Mouse (Mus musculus): ENCODE data around the gene Zfp110. TPM values are rescaled to one million over a fixed set of nuclear protein-coding genes. Genes with fewer than 3 reads are reported as not detected.
"Not testable (repeated sequence)": the region's sequence is repeated elsewhere in the genome, so short reads cannot be mapped to it uniquely, and the experiment has no call there.

Gene Zfp110
- polyA plus RNA-seq (2015; fragmentation: Nextera tagmentation; extraction: Ambion mirVana) = 36.0 and 38.7 TPM in 2 replicates

DNA sequence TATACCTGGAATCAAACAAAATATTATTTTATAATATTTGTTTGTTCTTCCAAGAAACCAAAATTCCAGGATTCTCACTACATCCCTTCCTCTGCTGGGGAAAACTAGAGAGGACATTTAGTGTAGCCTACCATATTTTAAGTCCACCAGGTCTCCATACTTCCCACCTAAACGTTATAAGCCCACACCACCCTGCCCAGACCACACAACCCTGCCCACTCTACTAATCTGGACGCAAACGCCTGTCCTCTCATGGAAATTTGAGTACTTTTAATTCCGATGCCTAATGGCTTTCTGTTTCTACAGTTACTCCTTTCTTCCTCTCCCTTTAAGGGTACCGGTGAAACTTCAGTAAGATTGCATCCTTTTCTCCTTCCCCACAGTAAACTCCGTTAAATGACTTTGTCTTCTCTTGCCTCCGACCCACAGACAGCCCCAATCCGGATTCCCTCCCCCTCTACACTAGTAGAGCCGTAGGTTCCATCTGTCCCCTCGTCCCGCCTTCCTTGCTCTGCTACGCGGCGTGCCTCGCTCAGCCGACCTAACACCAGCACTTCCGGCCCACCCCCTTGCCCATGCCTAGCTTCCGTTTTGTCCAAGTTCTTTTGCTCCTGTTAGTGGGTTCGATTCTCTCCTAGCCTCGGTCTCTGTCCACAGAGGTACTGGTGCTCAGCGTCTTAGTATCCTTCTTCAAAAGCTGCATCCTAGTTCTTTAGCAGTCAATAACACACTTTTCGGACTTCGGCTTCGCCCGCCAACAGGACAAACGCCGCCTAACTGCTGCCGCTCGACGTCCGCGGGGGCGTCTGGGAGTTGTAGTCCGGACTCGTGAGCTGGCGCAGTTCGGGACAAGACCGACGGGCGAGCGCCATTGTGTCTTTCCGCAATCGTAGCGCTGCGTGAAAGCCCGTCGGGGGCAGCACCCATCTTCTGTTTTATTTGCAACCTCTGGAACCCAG lies at the start of gene Zfp110:
Gene Zfp110, plus strand, starts transcription at position 600 of the 959 bp plus-strand sequence.
- H3K4me1 ChIP-seq (ENCODE audit: control insufficient read depth, insufficient read depth, low read length) = no peaks in the 10 kb centered on the region
- peak within 1 kb of the TSS; percentile 70 for H3K4me2 ChIP-seq (ENCODE audit: low read depth, low read length)
- 2% methylated on average over 47 of the region's 47 CpGs for WGBS
- H3K4me3 ChIP-seq (replicated peaks; ENCODE audit: low read length) = peak within 1 kb of the TSS; percentile 75
- ATAC-seq (ENCODE audit: insufficient read depth, low FRiP score) = peak; percentile 99
- no peaks in the 10 kb centered on the region for H3K27me3 ChIP-seq (ENCODE audit: control insufficient read depth, insufficient read depth, low read length)
- peaks cover 32% of the 10 kb centered on the region for H3K9me3 ChIP-seq (replicated peaks; ENCODE audit: control insufficient read depth, low read length)
- H3K36me3 ChIP-seq (ENCODE audit: control insufficient read depth, insufficient read depth, low read length) = peaks cover 34% of the 10 kb centered on the region
- peak within 1 kb of the TSS; percentile 82 for H3K9ac ChIP-seq (ENCODE audit: low read length)
- H3K27ac ChIP-seq (ENCODE audit: low read length) = peak within 1 kb of the TSS; percentile 83

GRCm38 (mm10) chr7:12787333-12787732 lies 47.2 kb upstream of the Zfp110 start:
- Histone ChIP-seq H3K4me2 (ENCODE audit: low read depth, low read length) (no peak overlapping the region), H3K36me3 (ENCODE audit: control insufficient read depth, insufficient read depth, low read length) (no peaks in the 10 kb centered on the region), H3K4me1 (ENCODE audit: control insufficient read depth, insufficient read depth, low read length) (no peaks in the 10 kb centered on the region), H3K27me3 (ENCODE audit: control insufficient read depth, insufficient read depth, low read length) (no peaks in the 10 kb centered on the region), H3K9me3 (replicated peaks; ENCODE audit: control insufficient read depth, low read length) (no peaks in the 10 kb centered on the region), H3K27ac (ENCODE audit: low read length) (no peak overlapping the region), H3K4me3 (replicated peaks; ENCODE audit: low read length) (no peak overlapping the region), H3K9ac (ENCODE audit: low read length) (no peak overlapping the region)
- 69% methylated on average over 6 of the region's 6 CpGs for WGBS
- no peak for ATAC-seq (ENCODE audit: insufficient read depth, low FRiP score)

GRCm38 (mm10) chr7:12788025-12788424 lies 46.5 kb upstream of the Zfp110 start:
- no peaks in the 10 kb centered on the region for H3K9me3 ChIP-seq (replicated peaks; ENCODE audit: control insufficient read depth, low read length)
- no peaks in the 10 kb centered on the region for H3K4me1 ChIP-seq (ENCODE audit: control insufficient read depth, insufficient read depth, low read length)
- H3K4me3 ChIP-seq (replicated peaks; ENCODE audit: low read length) = no peak overlapping the region
- no peaks in the 10 kb centered on the region for H3K36me3 ChIP-seq (ENCODE audit: control insufficient read depth, insufficient read depth, low read length)
- no peak overlapping the region for H3K9ac ChIP-seq (ENCODE audit: low read length)
- ATAC-seq (ENCODE audit: insufficient read depth, low FRiP score) = no peak
- H3K4me2 ChIP-seq (ENCODE audit: low read depth, low read length) = no peak overlapping the region
- WGBS = 31% methylated on average over 5 of the region's 5 CpGs
- no peak overlapping the region for H3K27ac ChIP-seq (ENCODE audit: low read length)
- no peaks in the 10 kb centered on the region for H3K27me3 ChIP-seq (ENCODE audit: control insufficient read depth, insufficient read depth, low read length)

GRCm38 (mm10) chr7:12792624-12793023 lies 41.9 kb upstream of the Zfp110 start:
- H3K4me2 ChIP-seq (ENCODE audit: low read depth, low read length); H3K27me3 ChIP-seq (ENCODE audit: control insufficient read depth, insufficient read depth, low read length); H3K27ac ChIP-seq (ENCODE audit: low read length); H3K4me3 ChIP-seq (replicated peaks; ENCODE audit: low read length); H3K36me3 ChIP-seq (ENCODE audit: control insufficient read depth, insufficient read depth, low read length); H3K4me1 ChIP-seq (ENCODE audit: control insufficient read depth, insufficient read depth, low read length); H3K9ac ChIP-seq (ENCODE audit: low read length); H3K9me3 ChIP-seq (replicated peaks; ENCODE audit: control insufficient read depth, low read length); ATAC-seq (ENCODE audit: insufficient read depth, low FRiP score): not testable (repeated sequence)
- 80% methylated on average over 11 of the region's 11 CpGs for WGBS

DNA sequence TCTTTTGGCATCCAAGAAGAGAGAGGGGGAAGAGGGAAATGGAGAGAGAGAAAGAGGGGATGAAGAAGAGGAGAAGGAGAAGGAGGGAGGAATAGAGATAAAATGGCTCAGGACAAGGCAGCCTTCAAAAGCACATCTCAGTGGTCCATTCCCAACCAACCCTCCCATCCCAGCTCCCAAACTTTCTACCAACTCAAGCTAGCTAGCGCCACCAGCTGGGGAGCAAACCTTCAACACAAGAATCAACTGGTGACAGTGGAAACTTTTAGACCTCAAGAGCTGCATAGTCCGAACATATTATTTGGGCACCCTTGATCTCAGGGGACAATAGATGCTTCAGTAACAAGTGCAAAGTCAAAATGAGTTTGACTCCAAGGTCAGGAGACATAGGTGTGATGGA lies 36.6 kb upstream of the Zfp110 start:
- H3K27ac ChIP-seq (ENCODE audit: low read length) = no peak overlapping the region
- H3K4me3 ChIP-seq (replicated peaks; ENCODE audit: low read length) = no peak overlapping the region
- no peaks in the 10 kb centered on the region for H3K36me3 ChIP-seq (ENCODE audit: control insufficient read depth, insufficient read depth, low read length)
- no peaks in the 10 kb centered on the region for H3K27me3 ChIP-seq (ENCODE audit: control insufficient read depth, insufficient read depth, low read length)
- H3K9me3 ChIP-seq (replicated peaks; ENCODE audit: control insufficient read depth, low read length) = peaks cover 8% of the 10 kb centered on the region
- H3K4me2 ChIP-seq (ENCODE audit: low read depth, low read length) = no peak overlapping the region
- 70% methylated on average over 2 of the region's 2 CpGs for WGBS
- no peak overlapping the region for H3K9ac ChIP-seq (ENCODE audit: low read length)
- H3K4me1 ChIP-seq (ENCODE audit: control insufficient read depth, insufficient read depth, low read length) = no peaks in the 10 kb centered on the region
- ATAC-seq (ENCODE audit: insufficient read depth, low FRiP score) = no peak

GRCm38 (mm10) chr7:12799554-12799953 lies 35.0 kb upstream of the Zfp110 start:
- Histone ChIP-seq H3K9ac (ENCODE audit: low read length) (no peak overlapping the region), H3K9me3 (replicated peaks; ENCODE audit: control insufficient read depth, low read length) (peaks cover 8% of the 10 kb centered on the region), H3K4me2 (ENCODE audit: low read depth, low read length) (no peak overlapping the region), H3K4me3 (replicated peaks; ENCODE audit: low read length) (no peak overlapping the region), H3K27ac (ENCODE audit: low read length) (no peak overlapping the region), H3K27me3 (ENCODE audit: control insufficient read depth, insufficient read depth, low read length) (no peaks in the 10 kb centered on the region), H3K36me3 (ENCODE audit: control insufficient read depth, insufficient read depth, low read length) (no peaks in the 10 kb centered on the region), H3K4me1 (ENCODE audit: control insufficient read depth, insufficient read depth, low read length) (0 out of 2 replicates have a peak, but pooled peaks cover 3% of the 10 kb centered on the region)
- 75% methylated on average over 1 of the region's 1 CpGs for WGBS
- ATAC-seq (ENCODE audit: insufficient read depth, low FRiP score) = no peak

GRCm38 (mm10) chr7:12802866-12803726 lies 31.5 kb upstream of the Zfp110 start, which contains the start of gene Zscan18:
TSS of gene Zscan18 (minus strand) at chr7:12803635.
- Histone ChIP-seq H3K27me3 (ENCODE audit: control insufficient read depth, insufficient read depth, low read length) (no peaks in the 10 kb centered on the region), H3K27ac (ENCODE audit: low read length) (peak within 1 kb of the TSS; percentile 60), H3K36me3 (ENCODE audit: control insufficient read depth, insufficient read depth, low read length) (peaks cover 16% of the 10 kb centered on the region; the same call in 1 of the 2 replicates), H3K4me3 (replicated peaks; ENCODE audit: low read length) (peak within 1 kb of the TSS; percentile 63), H3K9me3 (replicated peaks; ENCODE audit: control insufficient read depth, low read length) (no peaks in the 10 kb centered on the region), H3K9ac (ENCODE audit: low read length) (peak within 1 kb of the TSS; percentile 74), H3K4me1 (ENCODE audit: control insufficient read depth, insufficient read depth, low read length) (0 out of 2 replicates have a peak, but pooled peaks cover 3% of the 10 kb centered on the region), H3K4me2 (ENCODE audit: low read depth, low read length) (peak within 1 kb of the TSS; percentile 95)
- 5% methylated on average over 31 of the region's 31 CpGs for WGBS
- peak; percentile 94 for ATAC-seq (ENCODE audit: insufficient read depth, low FRiP score)

- ATAC-seq (ENCODE audit: insufficient read depth, low FRiP score) = no peak; the same call in 1 of the 2 replicates
These were observed 30.9 kb upstream of the Zfp110 start for GRCm38 (mm10) chr7:12803727-12804071.

More at GRCm38 (mm10) chr7:12803727-12804071, 30.9 kb upstream of the Zfp110 start:
- H3K36me3 ChIP-seq (ENCODE audit: control insufficient read depth, insufficient read depth, low read length) = peaks cover 22% of the 10 kb centered on the region
- H3K9me3 ChIP-seq (replicated peaks; ENCODE audit: control insufficient read depth, low read length) = no peaks in the 10 kb centered on the region
- no peaks in the 10 kb centered on the region for H3K27me3 ChIP-seq (ENCODE audit: control insufficient read depth, insufficient read depth, low read length)
- peak overlapping the region; percentile 63 for H3K4me3 ChIP-seq (replicated peaks; ENCODE audit: low read length)
- WGBS = 1% methylated on average over 16 of the region's 16 CpGs
- H3K4me1 ChIP-seq (ENCODE audit: control insufficient read depth, insufficient read depth, low read length) = 0 out of 2 replicates have a peak, but pooled peaks cover 3% of the 10 kb centered on the region
- peak overlapping the region; percentile 95 for H3K4me2 ChIP-seq (ENCODE audit: low read depth, low read length)
- peak overlapping the region; percentile 60 for H3K27ac ChIP-seq (ENCODE audit: low read length)
- H3K9ac ChIP-seq (ENCODE audit: low read length) = peak overlapping the region; percentile 74

All from stomach, embryonic 16.5 days (tissue).